Mouse (Mus musculus): Measurements from ENCODE around the gene Cep350. TPM values are rescaled to one million over a fixed set of nuclear protein-coding genes. Genes with fewer than 3 reads are reported as not detected.
A peak's percentile ranks its signal among the peaks of the same experiment; 100 is the strongest.

Cep350 gene
- polyA plus RNA-seq, 1 experiment from 2014 or later = 9.3 TPM

DNA sequence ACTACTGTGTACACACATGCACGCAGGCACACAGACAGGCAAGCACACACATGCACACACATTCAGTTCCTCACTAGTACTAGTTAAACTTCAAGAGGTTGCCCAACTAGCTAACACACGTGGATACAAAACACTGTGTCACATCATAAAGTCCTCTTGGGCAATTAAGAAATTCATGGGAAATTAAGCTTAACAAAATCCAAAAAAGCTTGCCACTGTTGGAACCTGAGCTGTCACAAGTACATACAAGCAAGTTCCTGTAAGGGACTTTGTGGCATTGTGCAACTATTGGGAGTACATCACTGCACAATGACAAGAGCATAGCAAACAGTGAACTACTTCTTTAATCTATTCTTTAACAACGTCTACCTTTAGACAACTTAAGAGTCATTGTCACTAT lies 93.5 kb downstream of the Cep350 start:
- Histone ChIP-seq H3K36me3 (peaks cover 72% of the 10 kb centered on the region), H3K9ac (no peak overlapping the region), H3K4me2 (no peak overlapping the region), H3K9me3 (replicated peaks) (no peaks in the 10 kb centered on the region), H3K4me1 (peaks cover 33% of the 10 kb centered on the region), H3K27ac (no peak overlapping the region), H3K4me3 (no peak overlapping the region), H3K27me3 (replicated peaks) (no peaks in the 10 kb centered on the region)
- no peak for ATAC-seq
- 88% methylated on average over 3 of the region's 3 CpGs for WGBS (ENCODE audit: insufficient replicate concordance)

DNA sequence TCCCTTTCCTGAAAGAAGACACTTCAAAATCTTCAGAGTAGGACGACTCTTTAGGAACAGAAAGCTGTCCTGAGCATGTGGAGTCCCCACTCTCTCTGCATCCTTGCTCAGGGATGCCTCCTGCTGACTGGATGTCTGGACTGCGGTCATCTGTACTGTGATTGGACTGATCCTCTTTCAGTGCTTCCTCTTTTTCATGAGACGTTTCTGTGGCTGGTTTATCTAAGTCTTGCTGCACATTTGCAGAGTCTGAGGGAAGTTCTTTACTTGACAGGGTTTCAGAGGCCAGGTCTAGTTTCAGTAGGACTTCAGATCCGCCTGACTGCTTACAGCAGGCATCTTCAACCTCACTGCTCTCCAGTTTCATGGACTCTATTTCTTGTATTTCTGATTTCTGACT lies 110.1 kb downstream of the Cep350 start:
- H3K36me3 ChIP-seq = peaks cover 83% of the 10 kb centered on the region
- 29% methylated on average over 4 of the region's 4 CpGs for WGBS (ENCODE audit: insufficient replicate concordance)
- H3K9me3 ChIP-seq (replicated peaks) = no peaks in the 10 kb centered on the region

DNA sequence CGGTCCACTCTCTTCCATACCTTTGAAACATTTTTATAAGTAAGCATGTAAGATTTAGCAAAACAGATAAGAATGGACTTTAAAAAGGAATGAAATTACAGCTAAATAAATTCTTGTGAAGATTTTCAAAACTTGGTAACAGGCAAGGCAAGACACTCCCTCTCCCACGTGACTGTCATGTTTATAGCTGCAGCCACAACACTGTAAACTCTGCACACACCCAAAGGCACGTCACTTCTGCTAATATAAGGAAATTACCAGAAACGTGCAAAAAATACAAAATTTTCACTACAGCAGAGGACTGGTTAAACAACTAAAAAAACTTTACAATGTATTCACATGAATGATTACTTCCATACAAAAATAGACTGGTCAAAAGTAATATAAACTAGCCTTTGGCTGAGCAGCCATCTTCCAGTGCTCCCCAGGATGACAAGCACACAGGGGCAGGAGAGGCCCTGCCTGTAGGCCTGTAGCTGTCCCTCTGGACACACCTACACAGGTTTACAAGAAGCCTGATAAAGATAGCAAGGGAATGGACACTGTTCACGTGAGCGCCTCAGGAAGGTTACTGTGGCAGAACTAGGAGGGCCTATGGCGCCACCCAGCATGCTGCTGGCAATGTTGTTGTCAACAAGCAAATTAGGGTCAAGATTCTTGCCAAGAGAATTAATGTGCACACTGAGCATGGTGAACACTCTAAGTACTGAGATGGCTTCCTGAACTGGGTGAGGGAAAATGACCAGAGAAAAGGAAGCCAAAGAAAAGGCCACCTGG lies 117.9 kb downstream of the Cep350 start:
- peaks cover 81% of the 10 kb centered on the region for H3K36me3 ChIP-seq
- H3K4me2 ChIP-seq = no peak overlapping the region
- H3K9me3 ChIP-seq (replicated peaks) = no peaks in the 10 kb centered on the region
- no peak overlapping the region for H3K27ac ChIP-seq
- H3K4me1 ChIP-seq = peaks cover 24% of the 10 kb centered on the region
- H3K27me3 ChIP-seq (replicated peaks) = no peaks in the 10 kb centered on the region
- ATAC-seq = no peak
- 76% methylated on average over 7 of the region's 7 CpGs for WGBS (ENCODE audit: insufficient replicate concordance)
- H3K4me3 ChIP-seq = no peak overlapping the region
- no peak overlapping the region for H3K9ac ChIP-seq

More for the DNA sequence above, 110.1 kb downstream of the Cep350 start:
- Histone ChIP-seq H3K9ac (no peak overlapping the region), H3K4me1 (no peaks in the 10 kb centered on the region), H3K27me3 (replicated peaks) (no peaks in the 10 kb centered on the region), H3K4me3 (no peak overlapping the region), H3K27ac (no peak overlapping the region), H3K4me2 (no peak overlapping the region)
- ATAC-seq = 0 out of 2 replicates have a peak, but pooled peaks have one; percentile 32

DNA sequence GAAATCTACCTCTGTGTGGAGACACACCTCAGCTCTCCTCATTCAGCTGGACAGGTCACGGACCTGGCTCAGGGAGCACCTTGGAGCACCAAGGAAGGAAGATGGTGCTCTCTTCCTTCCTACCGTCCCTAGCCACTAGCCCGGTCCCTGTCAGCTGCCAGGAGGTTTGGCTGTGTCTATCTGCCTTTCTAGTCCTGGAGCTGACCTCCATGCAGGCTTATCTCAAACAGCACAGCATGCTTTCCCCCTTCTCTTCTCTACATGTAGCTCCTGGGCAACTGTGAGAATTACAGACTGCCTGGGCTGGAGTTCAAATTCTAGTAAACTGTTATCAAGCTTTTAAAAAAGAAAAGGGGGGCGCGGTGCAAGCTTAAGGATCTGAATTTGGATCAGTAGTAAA lies 120.0 kb downstream of the Cep350 start:
- peak; percentile 86 for ATAC-seq
- peak overlapping the region; percentile 27 for H3K27ac ChIP-seq
- 60% methylated on average over 5 of the region's 5 CpGs for WGBS (ENCODE audit: insufficient replicate concordance)

DNA sequence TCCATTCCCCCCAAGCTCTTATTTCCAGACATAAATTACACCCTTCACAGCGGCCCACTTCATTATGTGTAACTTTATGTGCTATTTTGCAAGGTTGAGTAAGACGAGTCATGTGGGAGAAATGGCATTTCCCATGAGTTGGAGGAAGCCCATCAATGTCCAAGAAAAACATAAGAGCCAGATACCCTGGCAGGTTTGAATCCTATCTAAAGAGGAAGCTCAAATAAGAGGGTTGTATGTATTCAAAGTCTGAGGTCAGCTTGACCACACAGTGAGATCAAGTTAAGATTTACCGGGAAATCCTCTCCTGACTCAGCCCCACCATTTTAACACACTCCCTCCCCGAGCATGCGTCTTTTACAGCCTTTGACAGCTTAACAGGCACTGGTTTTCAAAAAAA lies 128.8 kb downstream of the Cep350 start:
- no peak for ATAC-seq
- Histone ChIP-seq H3K27ac (no peak overlapping the region), H3K36me3 (peaks cover 41% of the 10 kb centered on the region), H3K4me1 (peaks cover 19% of the 10 kb centered on the region), H3K27me3 (replicated peaks) (no peaks in the 10 kb centered on the region), H3K9ac (no peak overlapping the region), H3K9me3 (replicated peaks) (no peaks in the 10 kb centered on the region), H3K4me2 (no peak overlapping the region), H3K4me3 (no peak overlapping the region)
- 63% methylated on average over 5 of the region's 5 CpGs for WGBS (ENCODE audit: insufficient replicate concordance)

More for the DNA sequence above, 120.0 kb downstream of the Cep350 start:
- Histone ChIP-seq H3K4me3 (no peak overlapping the region), H3K27me3 (replicated peaks) (no peaks in the 10 kb centered on the region), H3K9ac (no peak overlapping the region), H3K4me2 (peak overlapping the region; percentile 11; the same call in 1 of the 2 replicates), H3K4me1 (peaks cover 24% of the 10 kb centered on the region), H3K36me3 (peaks cover 76% of the 10 kb centered on the region), H3K9me3 (replicated peaks) (no peaks in the 10 kb centered on the region)

DNA sequence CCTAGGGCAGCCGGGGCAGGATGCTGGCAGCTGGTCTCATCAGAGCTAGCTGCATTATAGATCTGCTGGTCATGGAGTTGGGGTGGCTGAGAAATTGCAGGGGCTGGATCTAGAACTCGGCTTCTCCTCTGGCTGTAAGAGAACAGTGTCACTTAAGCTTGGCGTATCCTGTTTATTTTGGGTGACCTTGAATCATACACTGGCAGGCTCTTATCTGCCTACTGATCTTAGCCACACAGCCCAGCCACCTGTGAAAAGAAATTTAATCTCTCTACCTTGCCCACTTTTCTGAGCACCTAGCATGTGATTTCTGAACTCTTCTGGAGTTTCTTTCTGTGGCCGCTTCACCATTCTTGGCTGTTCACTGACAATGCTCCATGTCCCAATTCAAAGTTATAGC lies 129.5 kb downstream of the Cep350 start:
- Histone ChIP-seq H3K4me1 (peaks cover 19% of the 10 kb centered on the region), H3K36me3 (peaks cover 38% of the 10 kb centered on the region), H3K27me3 (replicated peaks) (no peaks in the 10 kb centered on the region), H3K4me3 (no peak overlapping the region), H3K9me3 (replicated peaks) (no peaks in the 10 kb centered on the region), H3K27ac (no peak overlapping the region), H3K9ac (no peak overlapping the region), H3K4me2 (no peak overlapping the region)
- 74% methylated on average over 4 of the region's 4 CpGs for WGBS (ENCODE audit: insufficient replicate concordance)
- no peak for ATAC-seq

DNA sequence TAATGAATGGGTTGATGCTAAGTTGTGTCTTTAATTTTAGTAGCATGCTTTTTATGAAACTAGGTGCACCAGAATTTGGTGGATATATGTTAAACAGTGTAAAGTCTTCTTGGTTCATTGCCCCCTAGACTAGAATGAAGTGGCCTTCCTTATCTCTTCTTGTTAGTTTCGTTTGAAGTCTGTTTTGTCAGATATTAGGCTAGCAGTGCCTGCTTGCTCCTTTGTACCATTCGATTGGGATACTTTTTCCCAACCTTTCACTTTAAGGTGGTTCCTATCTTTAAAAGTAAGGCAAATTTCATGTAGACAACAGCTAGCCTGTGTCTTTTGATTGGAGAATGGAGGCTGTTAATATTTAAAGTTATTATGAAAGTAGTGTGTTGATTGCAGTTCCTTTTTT lies 137.4 kb downstream of the Cep350 start:
- H3K4me2 ChIP-seq = peak overlapping the region; percentile 43
- ATAC-seq = peak; percentile 87
- 11% methylated on average over 2 of the region's 2 CpGs for WGBS (ENCODE audit: insufficient replicate concordance)
- H3K9ac ChIP-seq = 0 out of 2 replicates have a peak overlapping the region, but pooled peaks have one; percentile 36
- H3K27ac ChIP-seq = peak overlapping the region; percentile 79
- H3K9me3 ChIP-seq (replicated peaks) = no peaks in the 10 kb centered on the region
- no peaks in the 10 kb centered on the region for H3K27me3 ChIP-seq (replicated peaks)
- 0 out of 2 replicates have a peak, but pooled peaks cover 3% of the 10 kb centered on the region for H3K36me3 ChIP-seq
- no peak overlapping the region for H3K4me3 ChIP-seq
- H3K4me1 ChIP-seq = peaks cover 14% of the 10 kb centered on the region

DNA sequence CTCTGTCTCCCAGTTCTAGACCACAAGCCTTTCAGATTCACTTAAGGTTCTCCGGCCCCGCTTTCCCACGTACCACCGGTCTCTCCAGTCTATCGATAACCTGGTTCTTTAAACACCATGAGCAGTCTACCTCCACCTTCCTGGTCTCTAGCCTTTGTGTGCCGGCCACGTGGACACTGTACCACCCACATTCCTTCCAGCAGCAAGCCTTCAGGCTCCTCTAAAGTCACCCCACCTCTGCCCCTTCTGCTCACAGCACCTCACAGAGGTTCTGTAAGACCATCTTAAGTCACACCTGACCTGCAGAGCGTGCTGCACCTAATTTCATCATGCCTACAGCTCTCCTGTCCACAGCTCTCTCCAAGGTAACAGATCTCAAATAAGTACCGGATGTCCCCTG lies 139.4 kb downstream of the Cep350 start:
- H3K4me1 ChIP-seq = peaks cover 14% of the 10 kb centered on the region
- no peak overlapping the region for H3K4me3 ChIP-seq
- H3K27me3 ChIP-seq (replicated peaks) = no peaks in the 10 kb centered on the region
- H3K36me3 ChIP-seq = 0 out of 2 replicates have a peak, but pooled peaks cover 3% of the 10 kb centered on the region
- WGBS (ENCODE audit: insufficient replicate concordance) = 86% methylated on average over 9 of the region's 9 CpGs
- no peak overlapping the region for H3K27ac ChIP-seq
- H3K4me2 ChIP-seq = no peak overlapping the region
- no peaks in the 10 kb centered on the region for H3K9me3 ChIP-seq (replicated peaks)
- no peak overlapping the region for H3K9ac ChIP-seq
- ATAC-seq = no peak

DNA sequence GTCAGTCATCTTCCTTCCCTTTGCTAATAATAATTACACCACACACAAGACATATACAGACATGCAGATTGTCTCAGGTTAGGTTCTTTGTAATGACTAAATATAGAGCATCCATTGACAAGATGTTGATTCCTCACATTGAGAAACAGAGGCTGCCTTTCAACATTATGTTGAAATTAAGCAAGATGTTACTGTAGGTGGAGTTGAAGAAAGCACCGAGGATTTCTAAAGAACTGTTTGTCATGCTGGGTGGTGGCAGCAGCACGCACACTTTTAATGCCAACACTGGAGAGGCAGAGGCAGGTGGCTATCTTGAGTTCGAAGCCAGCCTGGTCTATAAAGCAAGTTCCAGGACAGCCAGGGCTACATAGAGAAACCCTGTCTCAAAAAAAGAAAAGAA lies 141.1 kb downstream of the Cep350 start:
- H3K27ac ChIP-seq = no peak overlapping the region
- ATAC-seq = no peak
- no peak overlapping the region for H3K4me2 ChIP-seq
- no peak overlapping the region for H3K9ac ChIP-seq
- H3K4me3 ChIP-seq = no peak overlapping the region
- peaks cover 26% of the 10 kb centered on the region for H3K4me1 ChIP-seq
- no peaks in the 10 kb centered on the region for H3K27me3 ChIP-seq (replicated peaks)
- no peaks in the 10 kb centered on the region for H3K36me3 ChIP-seq
- WGBS (ENCODE audit: insufficient replicate concordance) = 78% methylated on average over 3 of the region's 3 CpGs
- no peaks in the 10 kb centered on the region for H3K9me3 ChIP-seq (replicated peaks)

DNA sequence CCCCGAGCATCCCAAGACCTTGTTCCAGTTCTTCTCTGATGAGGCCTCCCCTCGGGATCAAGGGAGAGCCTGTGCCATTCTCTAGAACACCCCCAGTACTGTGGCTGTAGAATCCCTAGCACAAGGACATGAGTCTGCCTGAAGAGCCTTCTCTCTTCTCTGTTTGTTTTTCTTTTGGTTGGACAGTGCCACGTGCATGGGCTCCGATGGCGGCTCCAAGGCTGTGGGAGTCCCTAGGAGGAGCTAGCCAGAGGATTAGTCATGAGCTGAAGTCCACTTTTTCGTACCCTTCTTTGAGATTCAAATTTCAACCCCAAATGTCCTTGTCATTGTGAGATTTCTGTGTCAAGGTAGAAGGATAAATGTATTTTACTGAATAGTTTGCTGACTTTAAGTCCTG lies 142.2 kb downstream of the Cep350 start:
- Histone ChIP-seq H3K9ac (no peak overlapping the region), H3K36me3 (no peaks in the 10 kb centered on the region), H3K4me2 (no peak overlapping the region), H3K27ac (no peak overlapping the region), H3K27me3 (replicated peaks) (no peaks in the 10 kb centered on the region), H3K4me1 (peaks cover 20% of the 10 kb centered on the region), H3K9me3 (replicated peaks) (no peaks in the 10 kb centered on the region), H3K4me3 (no peak overlapping the region)
- no peak for ATAC-seq
- WGBS (ENCODE audit: insufficient replicate concordance) = 66% methylated on average over 6 of the region's 6 CpGs

DNA sequence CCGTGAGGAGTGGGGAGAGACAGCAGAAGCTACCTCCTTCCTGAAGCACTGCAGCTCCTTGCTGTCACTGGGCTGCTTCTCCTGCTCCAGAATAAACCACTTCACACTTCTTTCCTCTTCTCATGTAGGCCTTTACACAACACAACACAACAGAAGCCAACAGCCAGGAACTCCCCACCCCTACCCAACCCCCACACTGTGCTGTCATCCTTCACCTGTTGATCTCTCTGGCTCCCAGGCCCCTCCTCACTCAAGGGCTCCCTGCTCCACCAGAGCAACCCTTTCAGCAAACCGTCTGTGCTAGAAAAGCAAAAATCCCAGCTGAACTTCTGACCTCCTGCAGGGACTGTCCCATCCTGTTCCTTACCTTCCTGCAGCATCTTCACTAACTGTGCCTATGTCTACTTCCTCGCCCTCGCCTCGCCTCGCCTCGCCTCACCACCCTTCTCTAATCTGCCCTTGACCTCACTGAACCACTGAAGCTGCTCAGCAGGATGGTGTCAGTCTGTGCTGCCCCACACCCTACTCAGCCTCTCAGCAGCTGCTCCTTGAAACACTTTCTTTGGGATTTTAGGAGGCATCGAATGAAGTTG lies 145.3 kb downstream of the Cep350 start:
- ATAC-seq = no peak
- Histone ChIP-seq H3K4me2 (no peak overlapping the region), H3K27me3 (replicated peaks) (no peaks in the 10 kb centered on the region), H3K27ac (no peak overlapping the region), H3K9ac (no peak overlapping the region), H3K9me3 (replicated peaks) (no peaks in the 10 kb centered on the region), H3K4me1 (peaks cover 16% of the 10 kb centered on the region), H3K4me3 (no peak overlapping the region), H3K36me3 (no peaks in the 10 kb centered on the region)
- 52% methylated on average over 8 of the region's 8 CpGs for WGBS (ENCODE audit: insufficient replicate concordance)

DNA sequence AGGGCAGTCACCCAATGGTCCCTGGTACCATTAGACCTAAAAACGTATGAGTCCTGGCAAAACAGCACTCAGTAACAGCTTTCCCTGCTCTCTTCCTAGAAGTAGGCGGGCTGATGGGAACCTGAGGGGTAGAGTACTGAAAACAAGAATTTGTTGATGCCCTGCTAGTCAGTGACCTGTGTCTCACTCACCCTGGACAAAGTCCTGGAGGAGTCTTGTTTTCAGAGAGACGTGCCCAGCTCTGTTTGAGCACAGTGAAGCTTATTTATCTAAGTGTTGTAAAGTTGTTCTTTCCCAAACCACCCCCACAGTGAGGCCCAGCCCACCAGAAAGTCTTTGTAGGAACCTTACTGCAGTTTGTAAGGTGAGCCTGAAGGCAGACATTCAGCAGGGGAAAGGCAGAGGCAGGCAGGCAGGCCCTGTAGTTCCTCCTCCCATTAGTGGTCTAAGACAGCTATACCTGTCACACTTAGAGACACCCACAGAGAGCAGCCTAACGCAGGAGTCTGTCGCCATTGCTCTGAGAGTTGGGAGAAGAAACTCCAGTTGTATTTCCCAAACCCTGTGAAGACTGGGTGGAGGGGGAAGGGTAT lies 146.2 kb downstream of the Cep350 start:
- Histone ChIP-seq H3K9me3 (replicated peaks) (no peaks in the 10 kb centered on the region; the same call in 1 of the 2 replicates), H3K27ac (no peak overlapping the region), H3K36me3 (no peaks in the 10 kb centered on the region), H3K9ac (no peak overlapping the region), H3K4me1 (peaks cover 16% of the 10 kb centered on the region), H3K27me3 (replicated peaks) (no peaks in the 10 kb centered on the region), H3K4me2 (no peak overlapping the region), H3K4me3 (no peak overlapping the region)
- no peak for ATAC-seq
- WGBS (ENCODE audit: insufficient replicate concordance) = 60% methylated on average over 5 of the region's 5 CpGs

Measured in liver, embryonic 12.5 days (tissue).